Mouse (Mus musculus): ENCODE measurements around the gene Rusc1. TPM values are rescaled to one million over a fixed set of nuclear protein-coding genes. Genes with fewer than 3 reads are reported as not detected.

Gene Rusc1
- polyA plus RNA-seq, 1 experiment from 2014 or later: 10.2 TPM

GRCm38 (mm10) chr3:89124241-89124640 lies 31.1 kb upstream of the Rusc1 start:
- WGBS: 44% methylated on average over 3 of the region's 3 CpGs
- no peak for ATAC-seq (replicated peaks; ENCODE audit: extremely low read depth, insufficient read depth, low FRiP score)
- no peak overlapping the region for H3K27ac ChIP-seq (ENCODE audit: low read length)

GRCm38 (mm10) chr3:89123313-89123712 lies 30.2 kb upstream of the Rusc1 start:
- no peak overlapping the region for H3K4me3 ChIP-seq (ENCODE audit: low read length)
- H3K27ac ChIP-seq (ENCODE audit: low read length): no peak overlapping the region
- no peak overlapping the region for H3K9ac ChIP-seq (ENCODE audit: low read length)
- H3K4me1 ChIP-seq (ENCODE audit: control insufficient read depth, insufficient read depth, low read length): peaks cover 7% of the 10 kb centered on the region
- no peaks in the 10 kb centered on the region for H3K9me3 ChIP-seq (replicated peaks; ENCODE audit: control insufficient read depth, low read length)
- no peaks in the 10 kb centered on the region for H3K36me3 ChIP-seq (ENCODE audit: control insufficient read depth, insufficient read depth)
- 63% methylated on average over 2 of the region's 2 CpGs for WGBS
- no peak for ATAC-seq (replicated peaks; ENCODE audit: extremely low read depth, insufficient read depth, low FRiP score)
- H3K4me2 ChIP-seq (ENCODE audit: low read depth, low read length): no peak overlapping the region
- no peaks in the 10 kb centered on the region for H3K27me3 ChIP-seq (ENCODE audit: control insufficient read depth, insufficient read depth, low read length)

More at GRCm38 (mm10) chr3:89124241-89124640, 31.1 kb upstream of the Rusc1 start:
- no peak overlapping the region for H3K4me3 ChIP-seq (ENCODE audit: low read length)
- no peaks in the 10 kb centered on the region for H3K27me3 ChIP-seq (ENCODE audit: control insufficient read depth, insufficient read depth, low read length)
- no peak overlapping the region for H3K9ac ChIP-seq (ENCODE audit: low read length)
- no peaks in the 10 kb centered on the region for H3K9me3 ChIP-seq (replicated peaks; ENCODE audit: control insufficient read depth, low read length)
- no peak overlapping the region for H3K4me2 ChIP-seq (ENCODE audit: low read depth, low read length)
- no peaks in the 10 kb centered on the region for H3K36me3 ChIP-seq (ENCODE audit: control insufficient read depth, insufficient read depth)
- peaks cover 7% of the 10 kb centered on the region for H3K4me1 ChIP-seq (ENCODE audit: control insufficient read depth, insufficient read depth, low read length)

GRCm38 (mm10) chr3:89115522-89115921 lies 22.4 kb upstream of the Rusc1 start:
- no peak overlapping the region for H3K27ac ChIP-seq (ENCODE audit: low read length)
- H3K9me3 ChIP-seq (replicated peaks; ENCODE audit: control insufficient read depth, low read length): no peaks in the 10 kb centered on the region; the same call in 1 of the 2 replicates
- no peaks in the 10 kb centered on the region for H3K36me3 ChIP-seq (ENCODE audit: control insufficient read depth, insufficient read depth)
- H3K9ac ChIP-seq (ENCODE audit: low read length): no peak overlapping the region
- no peak overlapping the region for H3K4me3 ChIP-seq (ENCODE audit: low read length)
- no peaks in the 10 kb centered on the region for H3K27me3 ChIP-seq (ENCODE audit: control insufficient read depth, insufficient read depth, low read length)
- WGBS: 14% methylated on average over 2 of the region's 2 CpGs
- no peak for ATAC-seq (replicated peaks; ENCODE audit: extremely low read depth, insufficient read depth, low FRiP score)
- no peak overlapping the region for H3K4me2 ChIP-seq (ENCODE audit: low read depth, low read length)
- no peaks in the 10 kb centered on the region for H3K4me1 ChIP-seq (ENCODE audit: control insufficient read depth, insufficient read depth, low read length)

- no peaks in the 10 kb centered on the region; the same call in 1 of the 2 replicates for H3K9me3 ChIP-seq (replicated peaks; ENCODE audit: control insufficient read depth, low read length)
- no peak for ATAC-seq (replicated peaks; ENCODE audit: extremely low read depth, insufficient read depth, low FRiP score)
- H3K4me3 ChIP-seq (ENCODE audit: low read length): no peak overlapping the region
- no peaks in the 10 kb centered on the region for H3K4me1 ChIP-seq (ENCODE audit: control insufficient read depth, insufficient read depth, low read length)
- no peaks in the 10 kb centered on the region for H3K27me3 ChIP-seq (ENCODE audit: control insufficient read depth, insufficient read depth, low read length)
- no peaks in the 10 kb centered on the region for H3K36me3 ChIP-seq (ENCODE audit: control insufficient read depth, insufficient read depth)
- H3K27ac ChIP-seq (ENCODE audit: low read length): no peak overlapping the region
- no peak overlapping the region for H3K9ac ChIP-seq (ENCODE audit: low read length)
- H3K4me2 ChIP-seq (ENCODE audit: low read depth, low read length): no peak overlapping the region
- WGBS: 78% methylated on average over 4 of the region's 4 CpGs
Observed at GRCm38 (mm10) chr3:89113058-89113457, 19.9 kb upstream of the Rusc1 start.

- H3K4me3 ChIP-seq (ENCODE audit: low read length): no peak overlapping the region
- H3K9me3 ChIP-seq (replicated peaks; ENCODE audit: control insufficient read depth, low read length): no peaks in the 10 kb centered on the region
- H3K4me1 ChIP-seq (ENCODE audit: control insufficient read depth, insufficient read depth, low read length): no peaks in the 10 kb centered on the region
- no peaks in the 10 kb centered on the region for H3K27me3 ChIP-seq (ENCODE audit: control insufficient read depth, insufficient read depth, low read length)
- H3K36me3 ChIP-seq (ENCODE audit: control insufficient read depth, insufficient read depth): no peaks in the 10 kb centered on the region
- no peak for ATAC-seq (replicated peaks; ENCODE audit: extremely low read depth, insufficient read depth, low FRiP score)
- H3K27ac ChIP-seq (ENCODE audit: low read length): no peak overlapping the region
- no peak overlapping the region for H3K9ac ChIP-seq (ENCODE audit: low read length)
- H3K4me2 ChIP-seq (ENCODE audit: low read depth, low read length): no peak overlapping the region
- 54% methylated on average over 1 of the region's 1 CpGs for WGBS
Observed at GRCm38 (mm10) chr3:89108146-89108545, 15.0 kb upstream of the Rusc1 start.

GRCm38 (mm10) chr3:89107545-89107944 lies 14.4 kb upstream of the Rusc1 start:
- 59% methylated on average over 3 of the region's 3 CpGs for WGBS

GRCm38 (mm10) chr3:89106881-89107280 lies 13.8 kb upstream of the Rusc1 start:
- no peak overlapping the region for H3K4me2 ChIP-seq (ENCODE audit: low read depth, low read length)
- peaks cover 4% of the 10 kb centered on the region; the same call in 1 of the 2 replicates for H3K4me1 ChIP-seq (ENCODE audit: control insufficient read depth, insufficient read depth, low read length)
- no peaks in the 10 kb centered on the region for H3K27me3 ChIP-seq (ENCODE audit: control insufficient read depth, insufficient read depth, low read length)
- H3K9me3 ChIP-seq (replicated peaks; ENCODE audit: control insufficient read depth, low read length): no peaks in the 10 kb centered on the region
- H3K9ac ChIP-seq (ENCODE audit: low read length): no peak overlapping the region
- H3K4me3 ChIP-seq (ENCODE audit: low read length): no peak overlapping the region
- ATAC-seq (replicated peaks; ENCODE audit: extremely low read depth, insufficient read depth, low FRiP score): no peak
- no peaks in the 10 kb centered on the region for H3K36me3 ChIP-seq (ENCODE audit: control insufficient read depth, insufficient read depth)
- no peak overlapping the region for H3K27ac ChIP-seq (ENCODE audit: low read length)

More at GRCm38 (mm10) chr3:89107545-89107944, 14.4 kb upstream of the Rusc1 start:
- H3K4me2 ChIP-seq (ENCODE audit: low read depth, low read length): no peak overlapping the region
- no peaks in the 10 kb centered on the region for H3K36me3 ChIP-seq (ENCODE audit: control insufficient read depth, insufficient read depth)
- no peak overlapping the region for H3K9ac ChIP-seq (ENCODE audit: low read length)
- no peaks in the 10 kb centered on the region for H3K9me3 ChIP-seq (replicated peaks; ENCODE audit: control insufficient read depth, low read length)
- H3K4me3 ChIP-seq (ENCODE audit: low read length): no peak overlapping the region
- H3K27me3 ChIP-seq (ENCODE audit: control insufficient read depth, insufficient read depth, low read length): no peaks in the 10 kb centered on the region
- no peak for ATAC-seq (replicated peaks; ENCODE audit: extremely low read depth, insufficient read depth, low FRiP score)
- H3K27ac ChIP-seq (ENCODE audit: low read length): no peak overlapping the region
- H3K4me1 ChIP-seq (ENCODE audit: control insufficient read depth, insufficient read depth, low read length): no peaks in the 10 kb centered on the region

- no peaks in the 10 kb centered on the region for H3K27me3 ChIP-seq (ENCODE audit: control insufficient read depth, insufficient read depth, low read length)
- WGBS: 57% methylated on average over 4 of the region's 4 CpGs
- H3K9me3 ChIP-seq (replicated peaks; ENCODE audit: control insufficient read depth, low read length): no peaks in the 10 kb centered on the region
- H3K4me3 ChIP-seq (ENCODE audit: low read length): no peak overlapping the region
- H3K27ac ChIP-seq (ENCODE audit: low read length): no peak overlapping the region
- no peak overlapping the region for H3K4me2 ChIP-seq (ENCODE audit: low read depth, low read length)
- H3K9ac ChIP-seq (ENCODE audit: low read length): no peak overlapping the region
- H3K4me1 ChIP-seq (ENCODE audit: control insufficient read depth, insufficient read depth, low read length): peaks cover 13% of the 10 kb centered on the region
- ATAC-seq (replicated peaks; ENCODE audit: extremely low read depth, insufficient read depth, low FRiP score): no peak
- no peaks in the 10 kb centered on the region; the same call in 1 of the 2 replicates for H3K36me3 ChIP-seq (ENCODE audit: control insufficient read depth, insufficient read depth)
Observed at GRCm38 (mm10) chr3:89103291-89103595, 10.1 kb upstream of the Rusc1 start.

GRCm38 (mm10) chr3:89102495-89103290 lies 9.6 kb upstream of the Rusc1 start:
- H3K27ac ChIP-seq (ENCODE audit: low read length): peak overlapping the region; percentile 52; the same call in 1 of the 2 replicates
- H3K9ac ChIP-seq (ENCODE audit: low read length): no peak overlapping the region

More at GRCm38 (mm10) chr3:89102495-89103290, 9.6 kb upstream of the Rusc1 start:
- Histone ChIP-seq H3K9me3 (replicated peaks; ENCODE audit: control insufficient read depth, low read length) (no peaks in the 10 kb centered on the region), H3K36me3 (ENCODE audit: control insufficient read depth, insufficient read depth) (no peaks in the 10 kb centered on the region; the same call in 1 of the 2 replicates), H3K4me3 (ENCODE audit: low read length) (peak overlapping the region; percentile 66), H3K4me2 (ENCODE audit: low read depth, low read length) (peak overlapping the region; percentile 61), H3K27me3 (ENCODE audit: control insufficient read depth, insufficient read depth, low read length) (no peaks in the 10 kb centered on the region), H3K4me1 (ENCODE audit: control insufficient read depth, insufficient read depth, low read length) (peaks cover 13% of the 10 kb centered on the region)
- WGBS: 56% methylated on average over 12 of the region's 12 CpGs
- ATAC-seq (replicated peaks; ENCODE audit: extremely low read depth, insufficient read depth, low FRiP score): no peak

All from heart, embryonic 16.5 days (tissue).